Mouse (Mus musculus) heart, embryonic 10.5 days (tissue): Measurements from ENCODE around the gene Lig4. TPM values are rescaled to one million over a fixed set of nuclear protein-coding genes. Genes with fewer than 3 reads are reported as not detected.

Source experiments
- polyA plus RNA-seq: library from polyadenylated mRNA; unstranded; fragments of >200 nt; fragmentation: Nextera tagmentation; extraction: Ambion mirVana; gene quantifications from 2 replicates; pipeline ENCODE4 v1.2.1, GENCODE M21; 2016

The Lig4 gene
- polyA plus RNA-seq, 1 experiment from 2014 or later, result 5.5 TPM

Other genes with a start within 250 kb of the Lig4 start
- gene Fam155a, start 206.5 kb downstream of the Lig4 start, polyA plus RNA-seq, result 0.11 and 0.15 TPM in 2 replicates
- not detected in 2 replicates for gene Gm10217, start 113.4 kb downstream of the Lig4 start, polyA plus RNA-seq
- 14.2 TPM in 2 replicates for gene Abhd13, start within 50 bp of the Lig4 start, polyA plus RNA-seq
- gene Tnfsf13b, start 28.8 kb upstream of the Lig4 start, polyA plus RNA-seq, result 0.10 TPM in 1 of 2 replicates, not detected in the other
- 2.2 and 4.6 TPM in 2 replicates for gene Myo16, start 176.2 kb upstream of the Lig4 start, polyA plus RNA-seq